Mouse (Mus musculus): ENCODE measurements around the gene Il12b.
"Not testable (repeated sequence)": the region's sequence is repeated elsewhere in the genome, so short reads cannot be mapped to it uniquely, and the experiment has no call there.

The Il12b gene

DNA sequence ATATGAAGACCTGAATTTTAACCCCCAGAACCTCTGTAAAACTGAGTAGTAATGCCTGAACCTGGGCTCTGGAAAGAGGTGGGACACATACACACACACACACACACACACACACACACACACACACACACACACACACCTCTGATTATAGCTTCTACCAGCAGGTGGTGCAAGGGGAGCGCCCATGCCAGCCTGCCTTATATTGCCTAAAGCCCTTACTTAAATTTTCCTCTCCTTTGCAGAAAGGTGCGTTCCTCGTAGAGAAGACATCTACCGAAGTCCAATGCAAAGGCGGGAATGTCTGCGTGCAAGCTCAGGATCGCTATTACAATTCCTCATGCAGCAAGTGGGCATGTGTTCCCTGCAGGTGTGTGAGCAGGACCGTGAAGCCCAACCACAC lies 12.4 kb downstream of the Il12b start:
- no peak for DNase-seq (ENCODE audit: low spot score in 2 of 2)

DNA sequence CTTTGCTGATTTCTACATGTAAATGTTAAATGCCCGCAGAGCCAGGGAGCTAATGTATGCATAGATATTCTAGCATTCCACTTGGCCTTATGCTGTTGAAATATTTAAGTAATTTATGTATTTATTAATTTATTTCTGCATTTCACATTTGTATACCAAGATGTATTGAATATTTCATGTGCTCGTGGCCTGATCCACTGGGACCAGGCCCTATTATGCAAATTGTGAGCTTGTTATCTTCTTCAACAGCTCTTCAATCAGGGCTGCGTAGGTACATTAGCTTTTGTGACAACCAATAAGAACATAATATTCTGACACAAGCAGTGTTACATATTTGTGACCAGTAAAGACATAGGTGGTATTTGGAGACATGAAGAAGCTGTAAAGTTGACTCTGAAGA lies 13.5 kb downstream of the Il12b start:
- DNase-seq (ENCODE audit: low spot score in 2 of 2) = no peak

DNA sequence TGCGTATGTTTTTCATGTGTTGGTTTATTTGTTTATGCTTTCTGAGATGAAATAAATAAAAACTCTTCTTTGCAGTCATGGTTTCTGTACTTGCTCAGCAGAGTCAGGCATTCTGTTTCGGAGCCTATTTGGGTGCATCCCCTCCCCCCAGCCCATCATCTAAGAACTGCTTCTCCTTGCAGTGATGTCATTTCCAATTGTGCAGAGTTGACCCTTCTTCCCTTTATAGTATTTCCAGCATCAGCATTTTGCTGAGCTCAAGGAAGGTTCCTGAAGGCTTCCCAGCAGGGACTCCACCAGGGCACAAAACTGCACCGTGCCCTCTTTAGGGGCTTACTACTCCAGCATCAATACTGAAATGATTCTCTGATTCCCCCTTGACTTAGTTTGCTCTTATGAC lies 14.7 kb downstream of the Il12b start:
- DNase-seq (ENCODE audit: low spot score in 2 of 2) = no peak

DNA sequence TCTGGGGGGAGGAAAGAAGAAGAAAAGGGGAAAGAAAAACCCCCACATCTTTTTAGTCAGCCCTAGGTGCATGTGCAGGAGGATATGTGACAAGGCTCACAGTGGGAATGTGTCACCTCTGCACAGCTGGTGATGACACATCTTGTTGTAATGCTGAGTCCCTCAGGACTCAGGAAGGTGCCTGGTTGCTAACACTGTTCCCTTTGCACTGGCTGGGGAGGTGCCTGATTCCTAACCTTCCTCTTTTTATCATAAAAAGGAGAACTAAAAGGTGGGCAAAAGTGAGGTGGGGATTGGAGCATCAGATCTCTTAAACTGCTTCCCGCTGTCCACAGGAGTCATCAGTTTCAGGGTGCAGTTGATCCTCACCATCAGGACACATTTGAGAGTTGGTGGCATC lies 17.5 kb downstream of the Il12b start:
- DNase-seq (ENCODE audit: low spot score in 2 of 2) = no peak

DNA sequence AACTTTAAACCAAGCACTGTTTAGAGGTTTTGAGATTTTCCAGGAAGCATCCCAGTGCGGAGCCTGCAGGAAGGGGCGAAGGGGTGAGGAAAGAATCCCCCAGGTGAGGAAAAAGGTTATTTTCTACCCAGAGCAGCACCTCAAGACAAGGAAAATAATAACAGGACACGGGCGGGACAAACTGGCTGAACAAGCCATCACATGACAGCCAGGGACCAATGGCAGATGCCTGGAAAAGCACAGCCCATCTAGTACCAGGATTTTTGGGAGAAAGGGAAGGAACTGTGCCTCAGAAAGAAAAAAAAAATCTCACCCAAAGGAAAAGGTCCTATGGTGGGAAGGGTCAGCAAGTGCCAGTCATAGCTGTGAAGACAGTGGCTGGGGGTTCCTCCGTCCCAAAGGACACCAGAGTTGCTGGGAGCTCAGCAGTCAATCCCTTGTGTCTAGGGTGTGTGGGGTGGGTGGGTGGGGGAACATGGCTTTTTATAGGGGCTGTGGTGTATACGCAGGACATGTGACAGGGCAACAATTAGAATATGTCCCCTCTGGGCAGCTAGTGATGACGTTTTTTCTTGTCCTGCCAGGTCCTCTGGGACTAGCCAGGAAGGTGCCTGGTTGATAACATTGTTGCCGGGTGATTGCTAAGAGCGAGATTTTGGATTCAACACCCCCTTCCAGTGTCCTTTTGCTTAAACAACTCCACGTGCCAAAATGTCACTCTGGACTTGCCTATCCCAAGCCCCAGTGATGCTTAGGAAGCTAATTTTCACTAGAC lies 22.7 kb downstream of the Il12b start:
- no peak for DNase-seq (ENCODE audit: low spot score in 2 of 2)

DNA sequence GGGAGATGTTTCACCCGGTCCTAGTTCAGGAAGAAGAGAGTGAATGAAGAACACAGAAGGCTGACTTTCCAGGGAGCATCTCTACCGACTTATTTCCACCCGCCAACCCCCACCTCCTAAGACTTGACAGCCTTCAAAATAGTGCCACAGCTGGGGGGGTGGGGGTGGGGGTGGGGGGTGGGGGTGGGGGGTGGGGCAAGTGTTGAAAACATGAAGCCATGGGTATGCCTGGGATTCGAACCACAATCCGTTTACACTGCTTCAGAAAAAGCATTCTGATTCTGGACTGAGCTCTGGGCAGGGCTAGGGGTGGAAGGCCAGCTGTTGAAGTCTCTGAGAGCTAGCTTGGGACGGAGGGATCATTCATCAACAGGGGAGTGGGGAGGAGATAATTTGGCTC lies 23.4 kb downstream of the Il12b start:
- no peak for DNase-seq (ENCODE audit: low spot score in 2 of 2)

DNA sequence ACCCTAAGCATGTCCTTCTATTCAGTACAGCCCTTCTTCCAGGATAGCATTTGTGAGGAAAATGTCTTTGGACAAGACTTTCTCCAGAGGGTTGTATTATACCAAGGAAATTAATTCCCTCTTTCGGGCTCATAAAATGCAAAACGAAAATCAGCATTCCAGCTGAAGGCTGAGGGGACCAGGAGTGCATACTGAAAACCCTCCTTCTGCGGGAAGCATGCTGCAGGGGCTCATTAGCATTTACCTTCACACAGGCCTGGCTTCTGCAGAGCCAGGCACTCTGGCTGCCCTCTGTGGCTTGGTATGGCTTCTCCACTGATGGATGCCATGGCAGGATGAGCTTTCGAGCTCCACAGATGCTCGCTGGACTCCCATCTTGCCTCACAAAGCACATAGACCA lies 24.1 kb downstream of the Il12b start:
- no peak for DNase-seq (ENCODE audit: low spot score in 2 of 2)

DNA sequence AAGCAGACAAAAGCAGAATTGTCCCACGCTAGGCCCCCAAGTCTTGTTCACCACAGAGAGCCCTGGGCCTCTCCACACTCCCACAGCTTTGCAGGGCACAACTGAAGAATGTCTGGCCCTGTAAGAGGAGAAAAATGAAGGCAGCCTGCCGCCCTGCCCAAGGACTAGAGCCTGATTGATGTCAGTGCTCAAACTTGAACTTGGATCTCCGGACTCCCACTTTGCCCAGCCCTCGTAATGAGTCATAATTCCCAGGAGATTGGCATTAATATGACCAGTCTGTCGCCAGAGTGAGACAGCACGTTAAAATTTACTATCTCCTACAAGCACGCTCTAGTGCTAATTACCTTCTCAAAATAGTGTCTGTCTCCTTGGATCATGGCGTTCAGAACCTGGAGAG lies 25.1 kb downstream of the Il12b start:
- no peak for DNase-seq (ENCODE audit: low spot score in 2 of 2)

DNA sequence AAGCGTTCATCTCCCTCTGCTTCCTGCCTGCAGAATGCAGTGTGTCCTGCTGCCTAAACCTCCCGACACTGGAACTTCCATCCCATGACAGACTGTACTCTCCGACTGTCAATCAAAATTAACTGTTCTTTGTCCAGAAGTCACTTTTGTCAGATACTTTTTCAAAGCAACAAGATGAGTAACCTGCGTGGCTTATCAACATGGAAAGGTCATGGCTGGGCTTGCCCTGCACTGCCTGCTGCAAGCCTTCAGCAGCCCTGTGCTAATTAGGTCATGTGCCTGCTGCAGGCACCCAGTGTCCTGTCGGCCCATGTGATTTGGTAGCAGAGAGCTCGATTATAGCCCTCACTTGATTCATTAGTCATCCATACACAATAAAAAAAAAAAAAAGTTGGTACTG lies 25.8 kb downstream of the Il12b start:
- no peak for DNase-seq (ENCODE audit: low spot score in 2 of 2)

DNA sequence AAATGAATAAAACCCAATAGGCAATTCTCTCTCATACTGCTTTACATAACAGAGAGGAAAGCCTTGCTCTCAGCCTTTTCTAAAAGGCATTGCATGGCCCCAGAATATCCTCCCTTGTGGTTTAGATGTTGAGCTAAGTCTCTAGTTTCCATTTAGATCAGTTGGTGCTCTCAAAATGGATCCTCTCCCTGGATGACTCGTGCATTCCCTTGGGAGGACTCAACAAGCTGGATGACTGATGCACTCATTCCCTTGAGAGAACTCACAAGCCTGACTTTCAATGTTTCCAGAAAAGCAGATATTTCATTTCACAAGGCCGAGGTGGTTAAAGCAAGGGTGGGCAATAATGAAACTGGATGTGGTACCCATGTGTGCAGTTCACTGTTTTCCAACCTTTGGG lies 28.1 kb downstream of the Il12b start:
- DNase-seq (ENCODE audit: low spot score in 2 of 2) = no peak

DNA sequence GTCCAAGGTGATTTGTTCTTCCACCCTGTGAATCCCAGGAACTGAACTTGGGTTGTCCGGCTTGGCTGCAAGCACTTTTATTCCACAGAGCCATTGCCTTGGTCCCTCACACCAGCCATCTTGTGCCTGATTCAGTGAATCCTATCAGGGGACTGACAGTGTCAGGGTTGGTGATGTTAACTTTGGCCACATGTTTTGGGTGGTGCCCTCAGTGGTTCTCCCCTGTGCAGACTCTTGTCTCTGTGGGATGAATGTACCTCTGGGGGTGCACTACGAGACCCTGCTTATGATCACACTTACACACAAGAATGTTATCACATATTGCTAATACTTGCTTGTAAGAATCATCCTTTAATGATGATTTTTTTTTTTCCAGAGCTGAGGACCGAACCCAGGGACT lies 30.2 kb downstream of the Il12b start:
- no peak for DNase-seq (ENCODE audit: low spot score in 2 of 2)

DNA sequence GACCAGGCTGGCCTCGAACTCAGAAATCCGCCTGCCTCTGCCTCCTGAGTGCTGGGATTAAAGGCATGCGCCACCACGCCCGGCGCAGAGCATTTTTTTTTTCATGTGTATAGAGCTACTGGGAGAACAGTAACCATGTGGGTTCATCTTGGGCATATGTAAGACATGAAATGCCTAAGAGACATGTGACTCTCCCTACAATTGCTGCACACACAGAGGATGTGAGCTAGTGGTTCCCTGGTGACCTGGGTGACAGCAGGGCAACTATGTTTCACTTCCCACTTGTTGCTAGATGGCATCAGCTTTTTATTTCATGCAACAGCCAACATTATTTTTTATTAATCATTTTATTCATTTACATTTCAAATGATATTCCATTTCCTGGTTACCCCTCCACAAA lies 37.9 kb downstream of the Il12b start:
- no peak for DNase-seq (ENCODE audit: low spot score in 2 of 2)

DNA sequence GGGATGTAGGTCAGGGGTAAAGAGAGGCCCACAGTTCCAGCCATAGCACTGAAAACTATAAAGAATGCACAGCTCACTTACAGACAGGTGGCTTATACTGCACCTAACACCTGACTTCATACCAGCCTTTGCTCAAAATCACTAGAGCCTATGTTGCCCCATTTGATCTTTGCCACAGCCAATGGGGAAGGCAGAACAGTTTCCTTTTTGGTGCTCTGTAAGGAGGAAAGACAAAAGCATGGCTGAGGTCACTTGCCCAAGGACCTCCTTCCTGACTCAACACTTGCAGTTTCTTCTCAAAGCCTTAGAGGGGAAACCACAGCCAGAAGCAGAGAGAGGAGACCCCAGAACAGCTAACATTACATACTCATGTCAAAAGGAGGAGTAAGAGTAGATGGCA lies 51.2 kb downstream of the Il12b start:
- DNase-seq (ENCODE audit: low spot score in 2 of 2) = no peak

DNA sequence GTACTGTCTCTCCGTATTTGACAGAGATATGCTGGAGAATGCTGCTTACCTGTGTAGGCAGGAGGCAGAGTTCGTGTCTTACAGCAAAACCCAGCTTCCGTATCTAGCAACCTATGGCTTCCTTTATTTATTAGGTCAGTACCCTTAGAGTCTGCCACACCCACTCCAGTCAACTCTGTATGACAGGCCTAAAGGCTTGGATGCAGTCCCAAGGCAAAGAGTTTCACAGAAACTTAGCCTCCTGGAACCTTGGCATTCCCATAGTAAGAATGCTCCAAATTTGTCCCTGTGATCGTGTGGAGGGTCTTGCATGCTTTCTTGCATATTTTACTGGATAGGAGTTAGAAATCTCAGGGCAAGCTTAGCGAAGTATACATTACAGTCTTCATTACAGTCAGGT lies 52.2 kb downstream of the Il12b start:
- not testable (repeated sequence) for DNase-seq (ENCODE audit: low spot score in 2 of 2)

DNA sequence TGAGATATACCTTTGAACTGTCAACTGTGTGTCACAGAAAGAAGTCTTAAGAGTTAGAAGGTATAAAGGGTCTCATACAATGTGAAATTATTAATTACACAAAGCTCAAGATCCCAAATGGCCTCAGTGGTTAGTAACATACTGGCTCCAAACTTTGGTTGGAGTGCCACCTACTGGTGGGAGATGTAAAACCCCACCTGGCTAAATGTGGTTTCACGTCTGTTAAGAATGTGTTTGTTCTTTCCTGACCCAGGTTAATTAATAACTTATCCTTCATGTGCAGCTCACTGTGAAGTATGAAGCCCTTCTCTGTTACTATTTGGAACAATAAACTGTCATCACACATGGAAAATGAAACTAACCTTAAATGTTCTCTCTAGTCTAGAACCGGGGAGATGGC lies 53.6 kb downstream of the Il12b start:
- peak; percentile 59 to 84 for DNase-seq (ENCODE audit: low spot score in 2 of 2)

DNA sequence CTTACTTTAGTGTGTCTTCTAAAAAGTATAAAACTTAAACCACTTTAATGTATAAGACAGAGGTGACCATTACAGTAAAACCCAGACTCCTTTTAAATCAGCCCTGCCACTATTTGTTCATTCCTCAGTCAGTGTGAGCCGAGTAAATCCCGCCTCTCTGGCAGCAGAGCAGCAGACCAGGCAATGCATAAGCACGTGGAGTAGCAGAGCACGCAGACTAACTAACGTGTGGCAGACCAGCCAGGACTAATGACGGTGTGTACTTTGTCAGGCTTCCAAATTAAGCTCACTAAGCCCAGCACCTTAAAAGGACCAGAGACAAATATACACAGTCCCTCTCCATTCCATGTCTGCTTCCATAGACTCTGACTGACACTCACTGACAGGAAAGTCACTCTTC lies 61.6 kb downstream of the Il12b start:
- no peak for DNase-seq (ENCODE audit: low spot score in 2 of 2)

Data from spleen, postnatal 4 days (tissue).